Mouse (Mus musculus) lung, adult 2 months (tissue): ENCODE measurements around the gene Krtap1-4.

ENCODE experiments used
- CTCF ChIP-seq: fragments of 200-500 bp; IDR thresholded peaks from 2 replicates; pipeline ENCODE4 v1.5.1; 2011; ENCODE audit warnings: mild to moderate bottlenecking, low read length, control low read depth; ENCODE audit not compliant: insufficient read depth
- POLR2A ChIP-seq: fragments of 200-500 bp; IDR thresholded peaks from 2 replicates; pipeline ENCODE4 v1.6.1; 2011; ENCODE audit warnings: low read depth, mild to moderate bottlenecking, control low read depth, low read length, borderline replicate concordance; ENCODE audit errors: extremely low read depth

GRCm38 (mm10) chr11:99573164-99573563, 10.3 kb downstream of the Krtap1-4 start:
- TF ChIP-seq CTCF (no peak), POLR2A (no peak)
